Mouse (Mus musculus): Measurements from ENCODE around the gene Lrrc66.

GRCm38 (mm10) chr5:73625505-73625904 is 6.8 kb downstream of the Lrrc66 start:
- TF ChIP-seq CTCF (IDR thresholded peaks at IDR 0.05; ENCODE audit: borderline replicate concordance, insufficient read depth, low read length) (no peak), POLR2A (IDR thresholded peaks at IDR 0.05; ENCODE audit: low read depth, low read length) (no peak)
